Mouse (Mus musculus): ENCODE measurements around the gene Zfp710. TPM values are rescaled to one million over a fixed set of nuclear protein-coding genes. Genes with fewer than 3 reads are reported as not detected.
A peak's percentile ranks its signal among the peaks of the same experiment; 100 is the strongest.

Zfp710 gene
- polyA plus RNA-seq, 1 experiment from 2014 or later = 25.7 TPM

DNA sequence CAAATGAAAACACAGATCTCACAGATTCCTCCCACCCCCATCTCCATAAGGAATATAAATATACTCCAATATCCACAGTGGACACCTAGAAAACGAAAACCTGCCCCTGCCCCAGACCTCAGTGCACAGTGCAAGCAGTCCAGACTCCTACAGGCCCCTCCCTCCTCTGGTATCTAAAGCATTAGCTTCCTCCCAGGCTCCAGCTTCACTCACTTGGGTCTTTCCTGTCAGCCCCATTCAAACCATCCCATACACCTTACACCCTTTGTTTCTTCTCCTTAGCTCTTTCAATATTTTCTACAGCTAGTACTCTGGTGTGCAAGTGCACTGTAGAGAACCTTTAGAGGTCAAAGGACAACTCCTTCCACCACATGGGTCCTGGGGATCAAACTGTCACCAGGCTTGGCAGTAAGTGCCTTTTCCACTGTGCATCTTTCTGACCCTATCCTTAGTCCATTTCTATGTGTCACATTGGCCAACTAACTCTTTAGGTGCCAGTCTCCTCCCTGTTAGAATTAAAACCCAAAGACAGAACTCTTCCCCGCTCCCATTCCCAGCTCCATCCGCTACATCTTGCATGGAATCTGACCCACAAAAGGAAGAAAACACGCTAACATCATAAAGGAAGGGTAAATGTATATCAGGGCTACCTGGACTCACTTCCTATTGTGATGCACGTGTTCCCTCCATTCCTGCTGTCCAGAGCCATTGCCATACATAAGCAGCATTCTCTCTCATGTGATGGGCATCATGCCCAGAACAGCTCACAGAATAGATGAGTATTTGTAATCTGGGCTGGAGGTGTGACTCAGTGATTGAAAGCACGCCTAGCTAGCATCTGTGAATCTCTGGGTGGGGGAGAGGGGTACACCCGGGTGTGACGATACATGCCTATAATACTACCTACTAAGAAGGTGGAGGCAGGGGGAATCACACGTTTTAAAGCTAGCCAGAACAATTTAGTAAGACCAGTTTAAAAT is 86.7 kb downstream of the Zfp710 start:
- Histone ChIP-seq H3K4me2 (replicated peaks; ENCODE audit: low read depth, low read length) (no peak overlapping the region), H3K36me3 (ENCODE audit: control insufficient read depth, insufficient read depth, low read length) (peaks cover 16% of the 10 kb centered on the region; the same call in 1 of the 2 replicates), H3K27me3 (ENCODE audit: control insufficient read depth, insufficient read depth, low read length) (no peaks in the 10 kb centered on the region), H3K4me3 (ENCODE audit: low read length) (no peak overlapping the region), H3K27ac (ENCODE audit: low read depth, low read length) (no peak overlapping the region), H3K9ac (ENCODE audit: low read depth, low read length) (no peak overlapping the region), H3K4me1 (ENCODE audit: control insufficient read depth, insufficient read depth, low read length) (peaks cover 29% of the 10 kb centered on the region), H3K9me3 (ENCODE audit: control insufficient read depth, low read length) (peaks cover 3% of the 10 kb centered on the region; the same call in 1 of the 2 replicates)
- WGBS = 83% methylated on average over 9 of the region's 9 CpGs
- ATAC-seq (ENCODE audit: low FRiP score, low TSS enrichment) = no peak

- peak; percentile 4; the same call in 1 of the 2 replicates for ATAC-seq (ENCODE audit: low FRiP score, low TSS enrichment)
- H3K4me1 ChIP-seq (ENCODE audit: control insufficient read depth, insufficient read depth, low read length) = peaks cover 29% of the 10 kb centered on the region
- peak overlapping the region; percentile 99 for H3K9ac ChIP-seq (ENCODE audit: low read depth, low read length)
- H3K9me3 ChIP-seq (ENCODE audit: control insufficient read depth, low read length) = no peaks in the 10 kb centered on the region
- peak overlapping the region; percentile 98 for H3K4me3 ChIP-seq (ENCODE audit: low read length)
- peaks cover 16% of the 10 kb centered on the region; the same call in 1 of the 2 replicates for H3K36me3 ChIP-seq (ENCODE audit: control insufficient read depth, insufficient read depth, low read length)
- H3K27ac ChIP-seq (ENCODE audit: low read depth, low read length) = peak overlapping the region; percentile 97
- peak overlapping the region; percentile 84 for H3K4me2 ChIP-seq (replicated peaks; ENCODE audit: low read depth, low read length)
- no peaks in the 10 kb centered on the region for H3K27me3 ChIP-seq (ENCODE audit: control insufficient read depth, insufficient read depth, low read length)
- WGBS = 5% methylated on average over 10 of the region's 10 CpGs
These were observed 89.4 kb downstream of the Zfp710 start for GRCm38 (mm10) chr7:80113989-80114388.

DNA sequence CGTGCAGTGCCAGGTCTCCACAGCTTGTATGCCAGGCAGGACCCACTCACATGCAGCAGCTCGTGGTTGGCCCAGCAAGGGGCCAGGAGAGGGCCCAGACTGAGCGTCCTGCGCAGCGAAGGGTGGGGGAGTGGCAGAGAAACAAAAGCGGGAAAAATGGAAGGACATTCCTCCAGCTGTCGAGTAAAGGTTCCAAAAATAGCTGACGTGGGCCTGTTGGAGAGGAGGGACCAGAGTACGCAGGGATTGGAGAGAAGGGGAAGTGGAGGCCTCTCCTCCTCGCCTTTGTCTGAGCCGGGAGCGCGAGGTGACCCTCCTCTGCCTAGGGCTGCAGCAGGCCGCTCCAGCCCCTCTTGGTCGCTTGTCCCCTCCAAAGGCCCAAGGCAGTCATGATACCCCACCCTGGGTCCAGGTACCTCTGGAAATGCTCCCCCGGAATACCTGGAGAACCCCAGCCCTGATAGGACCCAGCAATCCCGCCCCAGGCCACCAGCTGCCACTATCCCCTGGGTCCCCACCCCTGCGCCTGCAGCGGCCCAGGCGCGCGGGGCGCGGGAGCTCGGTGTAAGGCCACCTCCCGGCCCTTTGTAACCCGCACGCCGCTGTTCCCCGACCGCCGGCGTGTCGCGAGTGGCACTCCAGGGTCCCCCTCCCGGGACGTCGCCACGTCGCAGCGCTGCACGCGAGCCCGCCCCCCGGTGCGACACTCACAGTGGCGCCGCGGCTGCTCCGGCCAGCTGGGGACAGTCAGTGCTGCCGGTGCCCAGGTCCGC is 90.0 kb downstream of the Zfp710 start:
- Histone ChIP-seq H3K4me1 (ENCODE audit: control insufficient read depth, insufficient read depth, low read length) (peaks cover 29% of the 10 kb centered on the region), H3K27me3 (ENCODE audit: control insufficient read depth, insufficient read depth, low read length) (no peaks in the 10 kb centered on the region), H3K27ac (ENCODE audit: low read depth, low read length) (peak overlapping the region; percentile 97), H3K9me3 (ENCODE audit: control insufficient read depth, low read length) (no peaks in the 10 kb centered on the region), H3K36me3 (ENCODE audit: control insufficient read depth, insufficient read depth, low read length) (peaks cover 12% of the 10 kb centered on the region; the same call in 1 of the 2 replicates), H3K4me3 (ENCODE audit: low read length) (peak overlapping the region; percentile 98), H3K4me2 (replicated peaks; ENCODE audit: low read depth, low read length) (peak overlapping the region; percentile 84), H3K9ac (ENCODE audit: low read depth, low read length) (peak overlapping the region; percentile 99)
- peak; percentile 77 for ATAC-seq (ENCODE audit: low FRiP score, low TSS enrichment)
- WGBS = under 1% methylated on average over 51 of the region's 52 CpGs

DNA sequence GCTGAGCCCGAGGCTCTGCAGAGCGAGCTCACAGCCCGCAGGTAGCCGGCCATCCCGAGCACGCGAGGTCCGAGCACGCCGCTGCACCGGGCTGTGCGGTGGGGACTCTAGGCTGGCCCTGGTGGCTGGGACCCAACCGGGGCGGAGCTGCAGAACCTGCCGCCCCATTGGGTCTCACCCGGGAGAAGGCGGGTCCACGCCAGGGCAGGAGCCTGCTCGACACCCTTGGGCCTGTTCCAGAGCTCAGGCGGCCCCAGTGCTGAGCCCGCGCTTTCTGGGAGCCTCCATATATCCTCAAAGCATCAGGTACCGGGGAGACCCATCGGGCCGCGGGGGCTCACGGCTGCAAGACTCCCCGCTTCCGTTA is 90.6 kb downstream of the Zfp710 start, which contains the start of gene Idh2:
Gene Idh2 (minus strand): TSS at position 169 of the 367 bp plus-strand sequence.
- WGBS = 0% methylated on average over 24 of the region's 29 CpGs
- Histone ChIP-seq H3K4me3 (ENCODE audit: low read length) (peak within 1 kb of the TSS; percentile 98), H3K4me2 (replicated peaks; ENCODE audit: low read depth, low read length) (peak within 1 kb of the TSS; percentile 84), H3K27ac (ENCODE audit: low read depth, low read length) (peak within 1 kb of the TSS; percentile 97), H3K4me1 (ENCODE audit: control insufficient read depth, insufficient read depth, low read length) (peaks cover 29% of the 10 kb centered on the region), H3K27me3 (ENCODE audit: control insufficient read depth, insufficient read depth, low read length) (no peaks in the 10 kb centered on the region), H3K9ac (ENCODE audit: low read depth, low read length) (peak within 1 kb of the TSS; percentile 99), H3K9me3 (ENCODE audit: control insufficient read depth, low read length) (no peaks in the 10 kb centered on the region), H3K36me3 (ENCODE audit: control insufficient read depth, insufficient read depth, low read length) (peaks cover 7% of the 10 kb centered on the region; the same call in 1 of the 2 replicates)
- peak; percentile 97 for ATAC-seq (ENCODE audit: low FRiP score, low TSS enrichment)

- Histone ChIP-seq H3K27me3 (ENCODE audit: control insufficient read depth, insufficient read depth, low read length) (no peaks in the 10 kb centered on the region), H3K4me1 (ENCODE audit: control insufficient read depth, insufficient read depth, low read length) (peaks cover 29% of the 10 kb centered on the region), H3K27ac (ENCODE audit: low read depth, low read length) (no peak overlapping the region), H3K36me3 (ENCODE audit: control insufficient read depth, insufficient read depth, low read length) (peaks cover 3% of the 10 kb centered on the region; the same call in 1 of the 2 replicates), H3K4me3 (ENCODE audit: low read length) (no peak overlapping the region), H3K9me3 (ENCODE audit: control insufficient read depth, low read length) (no peaks in the 10 kb centered on the region), H3K4me2 (replicated peaks; ENCODE audit: low read depth, low read length) (peak overlapping the region; percentile 84; the same call in 1 of the 2 replicates), H3K9ac (ENCODE audit: low read depth, low read length) (peak overlapping the region; percentile 99; the same call in 1 of the 2 replicates)
- no peak for ATAC-seq (ENCODE audit: low FRiP score, low TSS enrichment)
- 78% methylated on average over 2 of the region's 2 CpGs for WGBS
These were observed 91.5 kb downstream of the Zfp710 start for GRCm38 (mm10) chr7:80116158-80116557.

GRCm38 (mm10) chr7:80119198-80119597 is 94.6 kb downstream of the Zfp710 start:
- 68% methylated on average over 4 of the region's 4 CpGs for WGBS
- no peak for ATAC-seq (ENCODE audit: low FRiP score, low TSS enrichment)
- no peaks in the 10 kb centered on the region for H3K36me3 ChIP-seq (ENCODE audit: control insufficient read depth, insufficient read depth, low read length)
- H3K27me3 ChIP-seq (ENCODE audit: control insufficient read depth, insufficient read depth, low read length) = no peaks in the 10 kb centered on the region
- no peak overlapping the region for H3K9ac ChIP-seq (ENCODE audit: low read depth, low read length)
- H3K4me1 ChIP-seq (ENCODE audit: control insufficient read depth, insufficient read depth, low read length) = peaks cover 14% of the 10 kb centered on the region; the same call in 1 of the 2 replicates
- H3K9me3 ChIP-seq (ENCODE audit: control insufficient read depth, low read length) = no peaks in the 10 kb centered on the region
- no peak overlapping the region for H3K4me2 ChIP-seq (replicated peaks; ENCODE audit: low read depth, low read length)
- no peak overlapping the region for H3K4me3 ChIP-seq (ENCODE audit: low read length)
- H3K27ac ChIP-seq (ENCODE audit: low read depth, low read length) = no peak overlapping the region

GRCm38 (mm10) chr7:80121083-80121482 is 96.5 kb downstream of the Zfp710 start:
- no peak overlapping the region for H3K4me2 ChIP-seq (replicated peaks; ENCODE audit: low read depth, low read length)
- H3K4me1 ChIP-seq (ENCODE audit: control insufficient read depth, insufficient read depth, low read length) = peaks cover 8% of the 10 kb centered on the region; the same call in 1 of the 2 replicates
- H3K9me3 ChIP-seq (ENCODE audit: control insufficient read depth, low read length) = no peaks in the 10 kb centered on the region
- H3K36me3 ChIP-seq (ENCODE audit: control insufficient read depth, insufficient read depth, low read length) = no peaks in the 10 kb centered on the region
- H3K9ac ChIP-seq (ENCODE audit: low read depth, low read length) = no peak overlapping the region
- 68% methylated on average over 5 of the region's 5 CpGs for WGBS
- no peak for ATAC-seq (ENCODE audit: low FRiP score, low TSS enrichment)
- H3K27me3 ChIP-seq (ENCODE audit: control insufficient read depth, insufficient read depth, low read length) = no peaks in the 10 kb centered on the region
- H3K27ac ChIP-seq (ENCODE audit: low read depth, low read length) = no peak overlapping the region
- no peak overlapping the region for H3K4me3 ChIP-seq (ENCODE audit: low read length)

DNA sequence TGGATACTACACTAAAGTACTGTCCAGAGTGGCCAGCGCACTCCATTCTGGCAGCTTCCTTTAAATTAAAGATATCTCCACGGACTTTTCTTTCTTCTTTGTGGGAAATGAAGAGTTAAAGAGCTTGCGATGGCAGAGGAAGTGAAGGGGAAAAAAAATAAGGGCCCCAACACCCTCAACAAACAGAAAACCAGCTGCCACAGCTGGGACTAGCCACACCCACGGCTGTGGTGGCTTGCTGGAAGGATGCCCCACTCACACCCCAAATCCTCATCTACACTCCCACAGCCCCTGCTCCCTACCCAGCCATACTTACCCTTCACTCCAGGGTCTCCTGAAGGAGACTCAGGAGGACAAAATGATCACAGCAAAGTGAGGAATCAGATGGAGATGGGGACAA is 98.5 kb downstream of the Zfp710 start:
- Histone ChIP-seq H3K4me1 (ENCODE audit: control insufficient read depth, insufficient read depth, low read length) (peaks cover 7% of the 10 kb centered on the region; the same call in 1 of the 2 replicates), H3K4me2 (replicated peaks; ENCODE audit: low read depth, low read length) (no peak overlapping the region), H3K27ac (ENCODE audit: low read depth, low read length) (no peak overlapping the region), H3K4me3 (ENCODE audit: low read length) (no peak overlapping the region), H3K9me3 (ENCODE audit: control insufficient read depth, low read length) (no peaks in the 10 kb centered on the region), H3K9ac (ENCODE audit: low read depth, low read length) (no peak overlapping the region), H3K27me3 (ENCODE audit: control insufficient read depth, insufficient read depth, low read length) (no peaks in the 10 kb centered on the region), H3K36me3 (ENCODE audit: control insufficient read depth, insufficient read depth, low read length) (no peaks in the 10 kb centered on the region)
- 41% methylated on average over 4 of the region's 4 CpGs for WGBS
- ATAC-seq (ENCODE audit: low FRiP score, low TSS enrichment) = no peak
